Mouse (Mus musculus): Measurements from ENCODE around the gene Mall.

GRCm38 (mm10) chr2:127740756-127741519 lies 11.2 kb upstream of the Mall start:
- TF ChIP-seq CTCF (IDR thresholded peaks at IDR 0.05; ENCODE audit: low read depth, low read length) = no peak
- TF ChIP-seq TAL1 (conservative IDR thresholded peaks at IDR 0.05; ENCODE audit: low read depth, low read length) = no peak
- TF ChIP-seq GATA1 (IDR thresholded peaks at IDR 0.05; ENCODE audit: borderline replicate concordance, low read length) = no peak
- TF ChIP-seq POLR2AphosphoS5 (IDR thresholded peaks at IDR 0.05; ENCODE audit: insufficient replicate concordance, low read depth, low read length) = no peak

Measured in G1E (cell line).